Mouse (Mus musculus): ENCODE measurements around the gene Irs3. TPM values are rescaled to one million over a fixed set of nuclear protein-coding genes. Genes with fewer than 3 reads are reported as not detected.
A peak's percentile ranks its signal among the peaks of the same experiment; 100 is the strongest.

Gene Irs3
- polyA plus RNA-seq, 1 experiment: 0.04 TPM

GRCm38 (mm10) chr5:137633397-137634084 lies 12.0 kb downstream of the Irs3 start:
- TF ChIP-seq USF1 (IDR thresholded peaks at IDR 0.05; ENCODE audit: low read depth): no peak
- no peak for TF ChIP-seq TCF12 (IDR thresholded peaks at IDR 0.05; ENCODE audit: insufficient read depth, poor library complexity, severe bottlenecking)
- TF ChIP-seq TCF3 (IDR thresholded peaks at IDR 0.05; ENCODE audit: insufficient read length, low read depth): no peak
- no peak for TF ChIP-seq MYOG (IDR thresholded peaks at IDR 0.05; ENCODE audit: control insufficient read depth in 1 of 3, insufficient read depth in 1 of 3, insufficient read length in 2 of 3, low read depth in 2 of 3)
- TF ChIP-seq POLR2AphosphoS2 (IDR thresholded peaks at IDR 0.05; ENCODE audit: insufficient read length, low read depth): no peak
- TF ChIP-seq MYOD1 (IDR thresholded peaks at IDR 0.05; ENCODE audit: control insufficient read depth in 1 of 3, insufficient read length in 2 of 3, low read depth in 2 of 3): no peak
- no peak for TF ChIP-seq MAX (IDR thresholded peaks at IDR 0.05; ENCODE audit: low read depth)
- no peak for TF ChIP-seq E2F4 (IDR thresholded peaks at IDR 0.05; ENCODE audit: insufficient read depth)
- TF ChIP-seq SRF (IDR thresholded peaks at IDR 0.05; ENCODE audit: control insufficient read depth, insufficient read length, low read depth): no peak
- no peak for TF ChIP-seq CEBPB (IDR thresholded peaks at IDR 0.05; ENCODE audit: insufficient read depth, poor library complexity, severe bottlenecking)
- no peak for TF ChIP-seq REST (IDR thresholded peaks at IDR 0.05; ENCODE audit: insufficient read depth, insufficient read length)
- no peak for TF ChIP-seq POLR2A (IDR thresholded peaks at IDR 0.05; ENCODE audit: insufficient read length, low read depth)
- Histone ChIP-seq H3K27me3 (ENCODE audit: control insufficient read depth, insufficient read depth, insufficient read length) (no peaks in the 10 kb centered on the region), H3K4me2 (ENCODE audit: low read depth) (no peak overlapping the region), H3K36me3 (ENCODE audit: control insufficient read depth, insufficient read depth) (peaks cover 23% of the 10 kb centered on the region), H3K4me3 (no peak overlapping the region), H3K79me2 (ENCODE audit: control insufficient read depth, insufficient read depth) (peaks cover 37% of the 10 kb centered on the region), H3ac (ENCODE audit: control insufficient read depth, insufficient read length) (no peak overlapping the region)

- Histone ChIP-seq H3K4me2 (ENCODE audit: low read depth) (peak overlapping the region; percentile 99), H3K36me3 (ENCODE audit: control insufficient read depth, insufficient read depth) (peaks cover 19% of the 10 kb centered on the region), H3K79me2 (ENCODE audit: control insufficient read depth, insufficient read depth) (peaks cover 37% of the 10 kb centered on the region), H3K27me3 (ENCODE audit: control insufficient read depth, insufficient read depth, insufficient read length) (no peaks in the 10 kb centered on the region), H3K4me3 (peak overlapping the region; percentile 82), H3ac (ENCODE audit: control insufficient read depth, insufficient read length) (no peak overlapping the region)
- no peak for TF ChIP-seq MYOG (IDR thresholded peaks at IDR 0.05; ENCODE audit: control insufficient read depth in 1 of 3, insufficient read depth in 1 of 3, insufficient read length in 2 of 3, low read depth in 2 of 3)
Measured at GRCm38 (mm10) chr5:137631591-137631990, 13.9 kb downstream of the Irs3 start.

- TF ChIP-seq POLR2AphosphoS2 (IDR thresholded peaks at IDR 0.05; ENCODE audit: insufficient read length, low read depth) (no peak), USF1 (IDR thresholded peaks at IDR 0.05; ENCODE audit: low read depth) (no peak), TCF3 (IDR thresholded peaks at IDR 0.05; ENCODE audit: insufficient read length, low read depth) (no peak), SRF (IDR thresholded peaks at IDR 0.05; ENCODE audit: control insufficient read depth, insufficient read length, low read depth) (no peak), MYOD1 (IDR thresholded peaks at IDR 0.05; ENCODE audit: control insufficient read depth in 1 of 3, insufficient read length in 2 of 3, low read depth in 2 of 3) (peak in 1 of 3 experiments; percentile 34), TCF12 (IDR thresholded peaks at IDR 0.05; ENCODE audit: insufficient read depth, poor library complexity, severe bottlenecking) (no peak), MAX (IDR thresholded peaks at IDR 0.05; ENCODE audit: low read depth) (no peak), MYOG (IDR thresholded peaks at IDR 0.05; ENCODE audit: control insufficient read depth in 1 of 3, insufficient read depth in 1 of 3, insufficient read length in 2 of 3, low read depth in 2 of 3) (no peak), POLR2A (IDR thresholded peaks at IDR 0.05; ENCODE audit: insufficient read length, low read depth) (peak; percentile 6), E2F4 (IDR thresholded peaks at IDR 0.05; ENCODE audit: insufficient read depth) (no peak), REST (IDR thresholded peaks at IDR 0.05; ENCODE audit: insufficient read depth, insufficient read length) (no peak), CEBPB (IDR thresholded peaks at IDR 0.05; ENCODE audit: insufficient read depth, poor library complexity, severe bottlenecking) (no peak)
- Histone ChIP-seq H3K79me2 (ENCODE audit: control insufficient read depth, insufficient read depth) (peaks cover 37% of the 10 kb centered on the region), H3K4me3 (peak overlapping the region; percentile 82), H3ac (ENCODE audit: control insufficient read depth, insufficient read length) (no peak overlapping the region), H3K4me2 (ENCODE audit: low read depth) (peak overlapping the region; percentile 99), H3K27me3 (ENCODE audit: control insufficient read depth, insufficient read depth, insufficient read length) (no peaks in the 10 kb centered on the region), H3K36me3 (ENCODE audit: control insufficient read depth, insufficient read depth) (peaks cover 19% of the 10 kb centered on the region)
Measured at GRCm38 (mm10) chr5:137631171-137631570, 14.3 kb downstream of the Irs3 start.

- peaks cover 37% of the 10 kb centered on the region for H3K79me2 ChIP-seq (ENCODE audit: control insufficient read depth, insufficient read depth)
- no peak for TF ChIP-seq MAX (IDR thresholded peaks at IDR 0.05; ENCODE audit: low read depth)
- peak in 2 of 3 experiments; percentile 77 to 83 for TF ChIP-seq MYOD1 (IDR thresholded peaks at IDR 0.05; ENCODE audit: control insufficient read depth in 1 of 3, insufficient read length in 2 of 3, low read depth in 2 of 3)
- peak in 1 of 3 experiments; percentile 27 for TF ChIP-seq MYOG (IDR thresholded peaks at IDR 0.05; ENCODE audit: control insufficient read depth in 1 of 3, insufficient read depth in 1 of 3, insufficient read length in 2 of 3, low read depth in 2 of 3)
- H3K36me3 ChIP-seq (ENCODE audit: control insufficient read depth, insufficient read depth): peaks cover 18% of the 10 kb centered on the region
- peak overlapping the region; percentile 82 for H3K4me3 ChIP-seq
- no peak overlapping the region for H3ac ChIP-seq (ENCODE audit: control insufficient read depth, insufficient read length)
- peak overlapping the region; percentile 99 for H3K4me2 ChIP-seq (ENCODE audit: low read depth)
- no peaks in the 10 kb centered on the region for H3K27me3 ChIP-seq (ENCODE audit: control insufficient read depth, insufficient read depth, insufficient read length)
Measured at GRCm38 (mm10) chr5:137630602-137631001, 14.9 kb downstream of the Irs3 start.

- H3K27me3 ChIP-seq (ENCODE audit: control insufficient read depth, insufficient read depth, insufficient read length): no peaks in the 10 kb centered on the region
- TF ChIP-seq E2F4 (IDR thresholded peaks at IDR 0.05; ENCODE audit: insufficient read depth): no peak
- peak in 2 of 3 experiments; percentile 23 to 55 for TF ChIP-seq MYOD1 (IDR thresholded peaks at IDR 0.05; ENCODE audit: control insufficient read depth in 1 of 3, insufficient read length in 2 of 3, low read depth in 2 of 3)
- TF ChIP-seq TCF12 (IDR thresholded peaks at IDR 0.05; ENCODE audit: insufficient read depth, poor library complexity, severe bottlenecking): no peak
- no peak for TF ChIP-seq TCF3 (IDR thresholded peaks at IDR 0.05; ENCODE audit: insufficient read length, low read depth)
- no peak for TF ChIP-seq POLR2A (IDR thresholded peaks at IDR 0.05; ENCODE audit: insufficient read length, low read depth)
- no peak for TF ChIP-seq MAX (IDR thresholded peaks at IDR 0.05; ENCODE audit: low read depth)
- TF ChIP-seq MYOG (IDR thresholded peaks at IDR 0.05; ENCODE audit: control insufficient read depth in 1 of 3, insufficient read depth in 1 of 3, insufficient read length in 2 of 3, low read depth in 2 of 3): peak in 1 of 3 experiments; percentile 47
- no peak for TF ChIP-seq REST (IDR thresholded peaks at IDR 0.05; ENCODE audit: insufficient read depth, insufficient read length)
- TF ChIP-seq POLR2AphosphoS2 (IDR thresholded peaks at IDR 0.05; ENCODE audit: insufficient read length, low read depth): peak; percentile 10
- no peak for TF ChIP-seq CEBPB (IDR thresholded peaks at IDR 0.05; ENCODE audit: insufficient read depth, poor library complexity, severe bottlenecking)
- H3K79me2 ChIP-seq (ENCODE audit: control insufficient read depth, insufficient read depth): peaks cover 37% of the 10 kb centered on the region
- H3ac ChIP-seq (ENCODE audit: control insufficient read depth, insufficient read length): peak overlapping the region; percentile 21
- peaks cover 13% of the 10 kb centered on the region for H3K36me3 ChIP-seq (ENCODE audit: control insufficient read depth, insufficient read depth)
- peak overlapping the region; percentile 99 for H3K4me2 ChIP-seq (ENCODE audit: low read depth)
- peak overlapping the region; percentile 82 for H3K4me3 ChIP-seq
Measured at GRCm38 (mm10) chr5:137629906-137630545, 15.5 kb downstream of the Irs3 start.

Measured in myocyte (in vitro differentiated cells).